Mouse (Mus musculus) liver, postnatal 0 days (tissue): Measurements from ENCODE around the gene Klhl10. TPM values are rescaled to one million over a fixed set of nuclear protein-coding genes. Genes with fewer than 3 reads are reported as not detected.

Source experiments
- ATAC-seq: fragments of 200-750 bp; cut with Nextera tagmentation; 2 replicates; pipeline ENCODE4 v1.8.0; 2017; ENCODE audit warnings: mild to moderate bottlenecking, moderate library complexity
- DNase-seq: peaks from one replicate; pipeline ENCODE4 v3.0.0-alpha.2; 2016
- H3K27ac ChIP-seq: fragments of 300-500 bp; sonication (generic); 2 replicates; pipeline ENCODE4 v1.5.1; 2014; ENCODE audit warnings: antibody characterized with exemption, moderate library complexity, mild to moderate bottlenecking, low read depth
- H3K27me3 ChIP-seq: fragments of 300-500 bp; sonication (generic); 2 replicates; pipeline ENCODE4 v1.6.1; 2014; ENCODE audit warnings: low read length, control low read depth, mixed read lengths; ENCODE audit not compliant: insufficient read depth
- H3K36me3 ChIP-seq: fragments of 300-500 bp; sonication (generic); replicated peaks from 2 replicates; pipeline ENCODE4 v1.6.1; 2014; ENCODE audit warnings: mild to moderate bottlenecking, control low read depth, low read length, moderate library complexity, mixed read lengths; ENCODE audit not compliant: insufficient read depth
- H3K4me1 ChIP-seq: fragments of 300-500 bp; sonication (generic); 2 replicates; pipeline ENCODE4 v1.6.1; 2014; ENCODE audit warnings: antibody characterized with exemption, mild to moderate bottlenecking, control low read depth; ENCODE audit not compliant: insufficient read depth
- H3K4me2 ChIP-seq: fragments of 300-500 bp; sonication (generic); 2 replicates; pipeline ENCODE4 v1.6.1; 2014; ENCODE audit warnings: low read depth, mild to moderate bottlenecking, low read length, moderate library complexity, mixed read lengths
- H3K4me3 ChIP-seq: fragments of 300-500 bp; sonication (generic); 2 replicates; pipeline ENCODE4 v1.5.1; 2014; ENCODE audit warnings: low read depth, low read length
- H3K9ac ChIP-seq: fragments of 300-500 bp; sonication (generic); replicated peaks from 2 replicates; pipeline ENCODE4 v1.6.1; 2014; ENCODE audit warnings: mild to moderate bottlenecking, moderate library complexity
- H3K9me3 ChIP-seq: fragments of 300-500 bp; sonication (generic); 2 replicates; pipeline ENCODE4 v1.6.1; 2016; ENCODE audit warnings: mild to moderate bottlenecking, control low read depth, low read length, mixed read lengths
- CTCF ChIP-seq: sonication (generic); IDR thresholded peaks from 2 replicates; pipeline ENCODE4 v1.5.1; 2016; ENCODE audit warnings: antibody characterized with exemption, low read depth
- EP300 ChIP-seq: IDR thresholded peaks from 2 replicates; pipeline ENCODE4 v1.6.1; 2016; ENCODE audit warnings: antibody characterized with exemption, low read depth, mild to moderate bottlenecking
- WGBS: fragments of 180-500 bp; shearing (Covaris S2); extraction: QIAGEN DNeasy Blood & Tissue Kit; methylation state at CpG from one replicate; pipeline ENCODE4 v1.1.7; 2014; ENCODE audit not compliant: insufficient replicate concordance; 5-methylcytosine and 5-hydroxymethylcytosine counted together
- polyA plus RNA-seq: library from polyadenylated mRNA; unstranded; fragments of >200 nt; fragmentation: Nextera tagmentation; extraction: Ambion mirVana; gene quantifications from 2 replicates; pipeline ENCODE4 v1.2.1, GENCODE M21; 2015

Klhl10 gene
- polyA plus RNA-seq: 0.07 TPM in 2 replicates

DNA sequence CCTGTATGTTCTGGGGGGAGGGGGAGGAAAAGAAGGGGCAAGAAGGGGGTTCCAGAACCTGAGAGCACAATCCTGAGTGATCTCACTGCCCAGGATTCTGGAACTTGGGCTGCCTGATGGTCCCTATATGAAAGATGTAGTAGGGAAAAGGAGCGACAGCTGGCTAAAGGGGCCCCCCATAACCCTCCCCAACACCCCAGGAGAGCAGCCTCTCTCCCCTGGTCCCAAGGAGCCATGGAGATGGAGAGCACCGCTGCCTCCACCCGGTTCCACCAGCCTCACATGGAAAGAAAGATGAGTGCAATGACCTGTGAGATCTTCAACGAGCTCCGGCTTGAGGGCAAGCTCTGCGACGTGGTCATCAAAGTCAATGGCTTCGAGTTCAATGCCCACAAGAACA is at the start of gene Klhl10, which contains the start of gene Nt5c3b:
TSS of gene Klhl10 (plus strand) at position 121 of the 400 bp plus-strand sequence.
TSS of gene Nt5c3b (minus strand) at position 12 of the 400 bp plus-strand sequence.
- H3K27ac ChIP-seq: no peak within 1 kb of the TSS
- no peaks in the 10 kb centered on the region for H3K9me3 ChIP-seq
- 77% methylated on average over 8 of the region's 8 CpGs for WGBS
- H3K9ac ChIP-seq: peak within 1 kb of the TSS; percentile 67
- H3K4me1 ChIP-seq: peaks cover 12% of the 10 kb centered on the region
- peak within 1 kb of the TSS; percentile 62 for H3K4me3 ChIP-seq
- H3K27me3 ChIP-seq: no peaks in the 10 kb centered on the region
- no peak for DNase-seq
- TF ChIP-seq CTCF: no peak
- TF ChIP-seq EP300: no peak
- ATAC-seq: no peak
- H3K36me3 ChIP-seq: no peaks in the 10 kb centered on the region
- H3K4me2 ChIP-seq: peak within 1 kb of the TSS; percentile 90

DNA sequence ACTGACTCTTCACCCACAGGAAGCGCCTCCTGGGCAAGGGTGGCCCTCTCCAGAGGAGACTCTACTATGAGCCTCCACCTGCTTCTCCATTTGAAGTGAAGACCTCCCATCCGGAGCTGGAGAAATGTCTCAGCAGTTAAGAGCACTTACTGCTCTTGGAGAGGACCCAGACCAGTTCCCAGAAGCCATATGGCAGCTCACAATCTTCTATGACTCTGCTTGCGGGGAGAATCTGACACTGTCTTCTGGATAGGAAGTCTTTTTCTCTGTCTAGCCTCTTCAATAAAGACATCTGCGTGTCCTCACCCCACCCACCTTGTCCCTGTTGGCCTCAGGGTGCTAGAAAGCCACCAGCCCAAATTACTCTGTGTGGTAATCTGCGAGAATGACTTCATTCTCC is 48.8 kb upstream of the Klhl10 start:
- DNase-seq: no peak

DNA sequence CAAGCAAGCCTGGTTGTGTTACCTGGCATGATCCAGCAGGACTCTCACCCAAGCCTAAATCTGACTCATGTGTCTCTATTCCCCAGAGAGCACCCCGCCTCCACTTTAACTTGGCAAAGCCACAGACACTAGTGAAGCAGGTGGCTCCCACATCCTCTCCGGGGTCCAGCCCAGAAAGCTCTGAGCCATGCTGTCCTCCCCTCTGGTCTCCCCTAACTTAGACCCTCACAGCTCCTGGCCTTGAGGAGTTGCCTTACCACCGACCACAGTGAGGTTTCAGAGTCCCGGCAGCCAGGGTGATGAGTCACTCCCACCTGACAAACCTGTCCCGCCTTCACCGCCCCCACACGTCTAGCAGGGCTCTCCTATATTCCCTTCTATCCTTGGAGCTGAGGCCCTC is 48.0 kb upstream of the Klhl10 start:
- DNase-seq (no peak), ATAC-seq (no peak)
- Histone ChIP-seq H3K9ac (no peak overlapping the region), H3K36me3 (no peaks in the 10 kb centered on the region), H3K27ac (no peak overlapping the region), H3K4me2 (no peak overlapping the region), H3K4me3 (no peak overlapping the region), H3K9me3 (no peaks in the 10 kb centered on the region), H3K27me3 (no peaks in the 10 kb centered on the region), H3K4me1 (peaks cover 57% of the 10 kb centered on the region)
- 43% methylated on average over 7 of the region's 7 CpGs for WGBS
- TF ChIP-seq EP300 (no peak), CTCF (no peak)

More for the DNA sequence above, 48.8 kb upstream of the Klhl10 start:
- Histone ChIP-seq H3K9me3 (no peaks in the 10 kb centered on the region), H3K27me3 (no peaks in the 10 kb centered on the region), H3K27ac (no peak overlapping the region), H3K9ac (no peak overlapping the region), H3K36me3 (no peaks in the 10 kb centered on the region), H3K4me2 (no peak overlapping the region), H3K4me1 (peaks cover 65% of the 10 kb centered on the region), H3K4me3 (no peak overlapping the region)
- ATAC-seq: no peak
- WGBS: 70% methylated on average over 5 of the region's 5 CpGs
- TF ChIP-seq EP300: no peak

DNA sequence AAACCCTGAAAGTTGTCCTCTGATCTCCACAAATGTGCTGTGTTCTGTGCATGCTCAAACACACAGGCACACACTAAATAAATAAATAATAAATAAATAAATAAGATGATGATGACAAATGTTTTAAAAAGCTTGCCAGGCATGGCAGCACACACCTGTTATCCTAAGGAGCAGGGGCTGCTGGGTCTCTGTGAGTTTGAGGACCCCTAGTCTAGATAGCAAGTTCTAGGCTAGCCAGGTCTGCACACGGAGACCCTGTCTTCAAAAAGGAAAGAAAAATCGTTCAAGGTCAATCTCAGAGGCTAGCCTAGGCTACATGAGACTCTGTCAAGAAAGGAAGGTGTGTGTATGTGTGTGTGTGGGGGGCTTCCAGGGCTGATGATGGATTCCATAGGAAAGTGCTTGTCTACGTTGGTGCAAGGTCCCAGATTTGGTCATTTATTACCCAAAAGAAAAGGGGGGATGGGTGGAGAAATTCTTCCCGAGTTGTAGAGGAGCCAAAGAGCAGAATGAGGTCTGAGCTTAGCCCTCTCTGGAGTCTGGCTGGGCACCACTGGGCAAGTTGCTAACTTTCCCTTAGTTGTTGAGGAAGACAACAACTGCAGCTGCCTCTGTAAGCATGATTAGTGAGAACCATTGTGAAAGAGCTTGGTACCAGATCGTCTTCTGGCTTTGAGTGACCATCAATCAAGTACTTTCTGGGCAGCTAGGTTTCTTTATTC is 47.2 kb upstream of the Klhl10 start:
- Histone ChIP-seq H3K4me3 (0 out of 2 replicates have a peak overlapping the region, but pooled peaks have one; percentile 70), H3K4me1 (peaks cover 53% of the 10 kb centered on the region), H3K9ac (peak overlapping the region; percentile 49; the same call in 1 of the 2 replicates), H3K4me2 (peak overlapping the region; percentile 66), H3K27me3 (no peaks in the 10 kb centered on the region), H3K27ac (peak overlapping the region; percentile 41), H3K36me3 (no peaks in the 10 kb centered on the region), H3K9me3 (no peaks in the 10 kb centered on the region)
- no peak for ATAC-seq
- WGBS: 50% methylated on average over 5 of the region's 5 CpGs
- TF ChIP-seq EP300: no peak
- no peak for TF ChIP-seq CTCF
- no peak for DNase-seq

DNA sequence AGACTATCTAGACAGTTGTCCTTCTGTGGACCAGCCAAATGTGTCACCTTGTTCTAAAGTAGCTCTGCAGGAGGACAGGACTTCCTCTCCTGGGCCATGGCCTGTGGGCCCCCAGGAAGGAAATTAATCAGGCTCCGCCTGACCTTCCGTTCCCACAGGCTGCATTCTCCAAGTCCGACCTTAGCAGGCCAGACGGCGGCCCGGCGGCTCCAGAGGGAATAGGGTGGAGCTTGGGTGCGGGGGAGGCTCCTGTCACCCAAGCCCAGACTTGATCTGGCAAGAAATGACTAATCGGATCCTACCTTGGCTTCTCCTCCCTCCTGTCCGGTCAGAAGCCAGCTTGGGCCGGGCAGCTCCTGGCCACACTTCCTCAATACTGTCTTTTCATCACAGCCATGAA is 46.5 kb upstream of the Klhl10 start:
- TF ChIP-seq CTCF (no peak), EP300 (no peak)
- peak; percentile 53 for DNase-seq
- peaks cover 48% of the 10 kb centered on the region for H3K4me1 ChIP-seq
- peak overlapping the region; percentile 41 for H3K27ac ChIP-seq
- H3K27me3 ChIP-seq: no peaks in the 10 kb centered on the region
- H3K36me3 ChIP-seq: no peaks in the 10 kb centered on the region
- H3K9ac ChIP-seq: peak overlapping the region; percentile 49; the same call in 1 of the 2 replicates
- no peaks in the 10 kb centered on the region for H3K9me3 ChIP-seq
- H3K4me2 ChIP-seq: peak overlapping the region; percentile 66
- peak overlapping the region; percentile 70 for H3K4me3 ChIP-seq
- no peak for ATAC-seq
- WGBS: 12% methylated on average over 11 of the region's 11 CpGs

DNA sequence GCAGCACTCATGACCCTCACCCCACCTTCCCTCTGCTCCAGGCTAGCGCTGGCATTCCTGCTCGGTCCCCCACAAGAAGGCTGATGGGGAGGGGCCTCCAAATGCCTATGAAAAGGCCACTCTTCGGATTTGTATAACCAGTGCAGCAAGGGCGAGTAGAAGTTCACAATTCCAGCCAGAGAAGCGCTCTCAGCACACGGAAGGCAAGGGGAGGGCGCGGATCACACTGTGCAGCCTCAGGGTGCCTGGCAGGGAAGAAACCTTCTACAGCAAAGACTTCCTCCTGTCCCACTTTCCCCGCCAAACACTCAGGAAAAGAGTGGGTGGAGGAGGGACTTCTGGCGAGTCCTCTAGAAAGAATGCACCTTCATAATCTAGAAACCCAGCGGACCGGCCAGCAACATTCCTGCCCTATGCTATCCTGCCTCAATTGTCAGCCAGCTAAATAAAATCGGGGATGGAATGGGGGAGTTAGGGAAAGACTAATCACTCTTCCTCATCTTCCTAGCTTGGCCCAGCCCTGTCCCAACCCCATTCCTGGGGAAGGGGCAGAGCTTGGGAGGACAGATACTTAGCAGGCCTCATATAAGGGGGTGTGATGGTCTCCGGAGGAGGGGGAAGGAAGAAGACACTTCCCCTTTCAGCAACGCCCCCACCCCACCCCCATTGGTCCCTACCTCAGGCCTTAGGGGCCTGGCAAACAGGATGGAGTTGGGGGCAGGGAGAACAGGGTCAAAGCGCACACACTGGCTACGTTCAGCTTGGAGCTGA is 45.7 kb upstream of the Klhl10 start:
- peak; percentile 41 for DNase-seq
- peak overlapping the region; percentile 70 for H3K4me3 ChIP-seq
- TF ChIP-seq EP300: no peak
- no peak for TF ChIP-seq CTCF
- whole genome bisulfite sequencing: 31% methylated on average over 17 of the region's 17 CpGs
- ATAC-seq: no peak
- peak overlapping the region; percentile 80 for H3K9ac ChIP-seq
- H3K27me3 ChIP-seq: no peaks in the 10 kb centered on the region
- no peaks in the 10 kb centered on the region for H3K9me3 ChIP-seq
- peaks cover 40% of the 10 kb centered on the region for H3K4me1 ChIP-seq
- peak overlapping the region; percentile 98 for H3K27ac ChIP-seq
- peak overlapping the region; percentile 66 for H3K4me2 ChIP-seq
- H3K36me3 ChIP-seq: no peaks in the 10 kb centered on the region
